Mouse (Mus musculus) megakaryocyte, embryonic 14.5 days (primary cell): Measurements from ENCODE around the gene Kcnh4. TPM values are rescaled to one million over a fixed set of nuclear protein-coding genes. Genes with fewer than 3 reads are reported as not detected.

Experiments
- H3K27me3 ChIP-seq: replicated peaks from 2 replicates; pipeline ENCODE3; 2012; ENCODE audit warnings: inconsistent platforms
- H3K36me3 ChIP-seq: replicated peaks from 2 replicates; pipeline ENCODE3; 2012; ENCODE audit warnings: low read length, inconsistent platforms, mixed read lengths
- H3K4me1 ChIP-seq: 2 replicates; pipeline ENCODE4 v1.6.1; 2012; ENCODE audit warnings: inconsistent platforms
- H3K4me3 ChIP-seq: replicated peaks from 2 replicates; pipeline ENCODE3; 2012; ENCODE audit warnings: moderate library complexity, mild to moderate bottlenecking, inconsistent platforms
- H3K9me3 ChIP-seq: 2 replicates; pipeline ENCODE4 v1.6.1; 2012; ENCODE audit warnings: inconsistent platforms
- FLI1 ChIP-seq: IDR thresholded peaks from 2 replicates; pipeline ENCODE4 v1.6.1; 2012; ENCODE audit warnings: low read length, inconsistent platforms, mixed read lengths
- GATA1 ChIP-seq: IDR thresholded peaks from 3 replicates; pipeline ENCODE4 v1.6.1; 2012; ENCODE audit warnings: mixed read lengths, low read length, inconsistent platforms, borderline replicate concordance
- polyA plus RNA-seq: library from polyadenylated mRNA; stranded (reverse); fragments of >175 nt; gene quantifications from 2 replicates; pipeline ENCODE4 v1.2.3, GENCODE M21; 2012; ENCODE audit warnings: low replicate concordance; ENCODE audit not compliant: insufficient read depth

The Kcnh4 gene
- polyA plus RNA-seq, 1 experiment = not detected

- H3K4me3 ChIP-seq = peak overlapping the region; percentile 76
- H3K36me3 ChIP-seq = peaks cover 60% of the 10 kb centered on the region
- no peaks in the 10 kb centered on the region for H3K27me3 ChIP-seq
- no peaks in the 10 kb centered on the region for H3K9me3 ChIP-seq
- no peak for TF ChIP-seq GATA1
- no peak for TF ChIP-seq FLI1
- H3K4me1 ChIP-seq = peaks cover 92% of the 10 kb centered on the region
Measured at GRCm38 (mm10) chr11:100721776-100722492, 37.8 kb downstream of the Kcnh4 start.

GRCm38 (mm10) chr11:100721254-100721653 lies 38.5 kb downstream of the Kcnh4 start:
- Histone ChIP-seq H3K4me1 (peaks cover 93% of the 10 kb centered on the region), H3K9me3 (no peaks in the 10 kb centered on the region), H3K36me3 (peaks cover 67% of the 10 kb centered on the region), H3K4me3 (peak overlapping the region; percentile 76), H3K27me3 (no peaks in the 10 kb centered on the region)
- TF ChIP-seq GATA1 = no peak
- no peak for TF ChIP-seq FLI1

GRCm38 (mm10) chr11:100720345-100720744 lies 39.4 kb downstream of the Kcnh4 start:
- Histone ChIP-seq H3K9me3 (no peaks in the 10 kb centered on the region), H3K36me3 (peaks cover 72% of the 10 kb centered on the region), H3K27me3 (no peaks in the 10 kb centered on the region), H3K4me3 (peak overlapping the region; percentile 76), H3K4me1 (peaks cover 89% of the 10 kb centered on the region)
- TF ChIP-seq FLI1 (no peak), GATA1 (no peak)

DNA sequence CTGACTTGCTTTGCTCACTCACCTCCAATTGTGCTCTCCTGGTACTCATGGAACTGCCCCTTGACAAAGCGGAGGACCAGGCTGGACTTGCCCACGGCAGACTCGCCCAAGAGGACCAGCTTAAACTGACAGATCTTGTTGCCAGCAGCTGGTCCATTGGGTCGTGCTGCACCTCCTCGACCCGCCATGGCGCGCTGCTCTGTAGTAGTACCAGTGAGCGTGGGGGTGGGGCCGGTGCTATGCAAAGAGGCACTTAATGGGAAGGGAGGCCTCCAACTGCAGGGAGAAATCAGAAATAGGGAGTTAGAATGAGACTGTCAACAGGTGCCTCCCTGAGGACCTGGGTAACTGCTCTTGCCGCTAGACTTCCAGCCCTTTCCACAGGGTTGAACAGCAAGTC lies 39.8 kb downstream of the Kcnh4 start:
- H3K4me1 ChIP-seq = peaks cover 88% of the 10 kb centered on the region
- peaks cover 72% of the 10 kb centered on the region for H3K36me3 ChIP-seq
- TF ChIP-seq GATA1 (no peak), FLI1 (no peak)
- no peaks in the 10 kb centered on the region for H3K9me3 ChIP-seq
- H3K4me3 ChIP-seq = peak overlapping the region; percentile 56
- no peaks in the 10 kb centered on the region for H3K27me3 ChIP-seq

DNA sequence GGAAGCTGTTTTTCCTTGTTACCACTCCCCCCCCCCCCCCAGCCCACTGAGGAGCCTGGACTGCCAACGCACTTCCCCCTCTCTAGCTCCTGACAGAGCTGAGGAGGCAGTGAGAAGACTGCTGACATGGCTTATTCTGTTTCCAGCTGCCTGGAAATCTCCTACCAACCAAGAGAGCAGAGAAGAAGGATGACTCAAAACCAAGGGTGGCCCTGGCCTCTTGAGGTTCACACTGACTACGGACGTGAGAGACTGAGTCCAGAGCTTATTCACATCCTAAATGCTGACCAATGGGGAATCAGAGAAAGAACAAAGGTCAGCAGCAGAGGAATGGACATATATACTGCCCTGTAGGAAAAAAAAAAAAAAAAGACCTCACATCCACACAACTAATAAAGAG lies 40.4 kb downstream of the Kcnh4 start:
- Histone ChIP-seq H3K4me1 (peaks cover 88% of the 10 kb centered on the region), H3K9me3 (no peaks in the 10 kb centered on the region), H3K27me3 (no peaks in the 10 kb centered on the region), H3K36me3 (peaks cover 70% of the 10 kb centered on the region), H3K4me3 (no peak overlapping the region)
- TF ChIP-seq FLI1 (no peak), GATA1 (no peak)

DNA sequence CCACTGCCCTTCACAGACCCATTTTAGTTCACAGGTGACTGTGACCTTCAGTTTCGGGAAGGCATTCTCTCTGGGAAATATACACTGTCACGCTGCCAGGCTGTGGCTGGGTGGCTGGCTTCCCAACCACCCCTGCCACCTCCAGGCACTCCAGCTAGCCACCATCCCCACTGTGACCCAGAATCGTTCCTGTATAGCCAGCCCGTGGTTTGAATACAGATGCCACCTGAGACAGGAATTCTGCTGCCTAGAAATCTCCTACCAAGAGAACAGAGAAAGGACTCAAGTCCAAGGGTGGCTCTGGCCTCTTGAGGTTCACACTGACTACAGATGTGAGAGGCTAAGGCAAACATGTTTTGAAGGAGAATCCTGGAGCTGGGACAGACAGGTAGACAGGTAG lies 40.9 kb downstream of the Kcnh4 start:
- no peaks in the 10 kb centered on the region for H3K27me3 ChIP-seq
- no peaks in the 10 kb centered on the region for H3K9me3 ChIP-seq
- no peak overlapping the region for H3K4me3 ChIP-seq
- peaks cover 88% of the 10 kb centered on the region for H3K4me1 ChIP-seq
- TF ChIP-seq GATA1 (no peak), FLI1 (no peak)
- peaks cover 67% of the 10 kb centered on the region for H3K36me3 ChIP-seq

DNA sequence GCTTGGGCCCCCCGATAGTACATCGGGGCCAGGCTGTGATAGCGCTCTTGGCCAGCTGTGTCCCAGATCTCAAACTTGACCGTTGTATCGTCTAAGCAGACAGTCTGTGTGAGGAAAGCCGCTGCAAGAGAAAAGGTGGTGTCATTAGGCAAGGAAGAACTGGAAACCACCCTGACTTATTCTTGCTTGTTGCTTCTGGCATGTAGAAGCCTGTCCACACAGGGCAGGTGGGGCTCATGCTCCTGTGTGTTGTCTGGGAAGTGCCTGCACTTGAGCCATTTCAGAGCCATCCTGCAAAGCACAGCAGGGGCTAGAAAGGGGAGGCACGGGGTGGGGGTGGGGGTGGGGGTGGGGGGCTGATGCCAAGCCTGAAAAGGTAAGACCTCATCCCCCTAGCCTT lies 41.3 kb downstream of the Kcnh4 start:
- Histone ChIP-seq H3K27me3 (no peaks in the 10 kb centered on the region), H3K36me3 (peaks cover 65% of the 10 kb centered on the region), H3K9me3 (no peaks in the 10 kb centered on the region), H3K4me3 (no peak overlapping the region), H3K4me1 (peaks cover 88% of the 10 kb centered on the region)
- TF ChIP-seq FLI1 (no peak), GATA1 (no peak)

GRCm38 (mm10) chr11:100716649-100717048 lies 43.1 kb downstream of the Kcnh4 start:
- H3K4me3 ChIP-seq = no peak overlapping the region
- TF ChIP-seq FLI1 (no peak), GATA1 (no peak)
- H3K4me1 ChIP-seq = peaks cover 88% of the 10 kb centered on the region
- H3K27me3 ChIP-seq = no peaks in the 10 kb centered on the region
- no peaks in the 10 kb centered on the region for H3K9me3 ChIP-seq
- peaks cover 60% of the 10 kb centered on the region for H3K36me3 ChIP-seq

DNA sequence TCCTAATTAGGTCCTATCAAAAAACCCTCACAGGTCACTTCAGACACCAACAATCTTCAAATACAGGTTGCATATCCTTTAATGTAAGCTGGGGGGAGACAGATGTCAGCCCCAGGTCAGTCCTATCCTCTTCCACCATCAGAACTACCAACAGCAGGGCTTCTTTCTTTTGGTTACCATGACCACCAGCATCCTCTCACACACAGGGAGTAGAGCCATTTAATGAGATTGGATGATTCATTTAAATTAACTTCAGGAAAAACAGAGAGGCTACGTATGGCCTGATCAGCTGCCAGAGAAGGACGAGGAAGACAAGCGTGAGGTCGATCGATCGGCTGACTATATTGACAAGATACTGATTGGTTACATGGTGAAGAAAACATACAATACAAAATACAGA lies 44.8 kb downstream of the Kcnh4 start:
- no peaks in the 10 kb centered on the region for H3K27me3 ChIP-seq
- H3K9me3 ChIP-seq = no peaks in the 10 kb centered on the region
- H3K36me3 ChIP-seq = peaks cover 66% of the 10 kb centered on the region
- H3K4me1 ChIP-seq = peaks cover 86% of the 10 kb centered on the region
- TF ChIP-seq GATA1 = no peak
- no peak for TF ChIP-seq FLI1
- no peak overlapping the region for H3K4me3 ChIP-seq

- H3K4me3 ChIP-seq = peak overlapping the region; percentile 92
- H3K4me1 ChIP-seq = peaks cover 81% of the 10 kb centered on the region
- H3K27me3 ChIP-seq = no peaks in the 10 kb centered on the region
- peaks cover 65% of the 10 kb centered on the region for H3K36me3 ChIP-seq
- no peak for TF ChIP-seq GATA1
- TF ChIP-seq FLI1 = no peak
- H3K9me3 ChIP-seq = no peaks in the 10 kb centered on the region
Measured at GRCm38 (mm10) chr11:100714534-100714915, 45.2 kb downstream of the Kcnh4 start.
